Mouse (Mus musculus): ENCODE data around the gene Prpf40b. TPM values are rescaled to one million over a fixed set of nuclear protein-coding genes. Genes with fewer than 3 reads are reported as not detected.
"Not testable (repeated sequence)": the region's sequence is repeated elsewhere in the genome, so short reads cannot be mapped to it uniquely, and the experiment has no call there.

Prpf40b gene
- 111 and 115 TPM in 2 replicates for polyA plus RNA-seq (2015; fragmentation: Nextera tagmentation; extraction: Ambion mirVana)

- Histone ChIP-seq H3K36me3 (no peaks in the 10 kb centered on the region), H3K9me3 (no peaks in the 10 kb centered on the region), H3K4me3 (peak within 1 kb of the TSS; percentile 70), H3K4me2 (replicated peaks) (peak within 1 kb of the TSS; percentile 54), H3K4me1 (peaks cover 23% of the 10 kb centered on the region), H3K27ac (replicated peaks) (peak within 1 kb of the TSS; percentile 90), H3K9ac (replicated peaks) (peak within 1 kb of the TSS; percentile 62), H3K27me3 (no peaks in the 10 kb centered on the region)
- peak; percentile 97 for ATAC-seq (replicated peaks)
- under 1% methylated on average over 55 of the region's 64 CpGs for WGBS
Measured at GRCm38 (mm10) chr15:99294813-99295374, at the start of gene Prpf40b. Prpf40b (plus strand) TSS chr15:99295087.

DNA sequence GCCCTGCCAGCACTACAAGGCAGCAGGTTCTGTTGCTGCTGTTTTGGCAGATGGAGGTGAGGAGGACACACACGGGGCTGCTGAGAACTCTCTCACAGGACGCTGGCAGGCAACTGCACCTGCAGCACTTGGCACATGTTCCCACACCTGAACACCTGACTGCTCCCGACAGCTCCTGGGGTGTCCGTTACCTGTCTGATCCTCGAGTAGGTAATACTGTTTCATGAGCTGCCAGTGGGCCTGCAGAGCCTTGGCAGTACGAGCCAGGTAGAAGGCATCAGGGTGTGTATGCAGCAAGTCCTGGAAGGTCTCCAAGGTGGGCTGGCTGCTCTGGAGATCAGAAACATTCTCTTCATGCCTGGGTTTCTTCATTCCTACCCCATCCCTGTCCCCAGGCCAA lies 48.2 kb upstream of the Prpf40b start:
- peaks cover 11% of the 10 kb centered on the region for H3K4me1 ChIP-seq
- not testable (repeated sequence) for ATAC-seq (replicated peaks); H3K4me2 ChIP-seq (replicated peaks); H3K9ac ChIP-seq (replicated peaks); H3K9me3 ChIP-seq; H3K4me3 ChIP-seq; H3K27me3 ChIP-seq; H3K27ac ChIP-seq (replicated peaks)
- H3K36me3 ChIP-seq: peaks cover 56% of the 10 kb centered on the region
- 86% methylated on average over 6 of the region's 6 CpGs for whole genome bisulfite sequencing

GRCm38 (mm10) chr15:99248972-99249371 lies 45.9 kb upstream of the Prpf40b start:
- H3K27ac ChIP-seq (replicated peaks): no peak overlapping the region
- H3K4me2 ChIP-seq (replicated peaks): no peak overlapping the region
- WGBS: 84% methylated on average over 9 of the region's 9 CpGs
- H3K4me3 ChIP-seq: no peak overlapping the region
- peaks cover 23% of the 10 kb centered on the region for H3K4me1 ChIP-seq
- no peak overlapping the region for H3K9ac ChIP-seq (replicated peaks)
- H3K9me3 ChIP-seq: no peaks in the 10 kb centered on the region
- no peak for ATAC-seq (replicated peaks)
- no peaks in the 10 kb centered on the region for H3K27me3 ChIP-seq
- H3K36me3 ChIP-seq: peaks cover 37% of the 10 kb centered on the region

- no peaks in the 10 kb centered on the region for H3K9me3 ChIP-seq
- H3K9ac ChIP-seq (replicated peaks): no peak overlapping the region
- H3K4me2 ChIP-seq (replicated peaks): no peak overlapping the region
- WGBS: 92% methylated on average over 11 of the region's 11 CpGs
- H3K27me3 ChIP-seq: no peaks in the 10 kb centered on the region
- H3K4me3 ChIP-seq: no peak overlapping the region
- H3K27ac ChIP-seq (replicated peaks): no peak overlapping the region
- peaks cover 28% of the 10 kb centered on the region for H3K36me3 ChIP-seq
- peaks cover 23% of the 10 kb centered on the region for H3K4me1 ChIP-seq
- ATAC-seq (replicated peaks): no peak
Measured at GRCm38 (mm10) chr15:99249938-99250337, 44.9 kb upstream of the Prpf40b start.

GRCm38 (mm10) chr15:99251111-99251510 lies 43.8 kb upstream of the Prpf40b start:
- H3K9ac ChIP-seq (replicated peaks): peak overlapping the region; percentile 58
- H3K4me3 ChIP-seq: peak overlapping the region; percentile 69
- peaks cover 23% of the 10 kb centered on the region for H3K4me1 ChIP-seq
- peaks cover 18% of the 10 kb centered on the region for H3K36me3 ChIP-seq
- not testable (repeated sequence) for H3K27me3 ChIP-seq; H3K27ac ChIP-seq (replicated peaks); ATAC-seq (replicated peaks); H3K9me3 ChIP-seq
- under 1% methylated on average over 15 of the region's 15 CpGs for WGBS
- H3K4me2 ChIP-seq (replicated peaks): peak overlapping the region; percentile 61

- peaks cover 11% of the 10 kb centered on the region for H3K36me3 ChIP-seq
- peak within 1 kb of the TSS; percentile 58 for H3K9ac ChIP-seq (replicated peaks)
- peak; percentile 93 for ATAC-seq (replicated peaks)
- no peaks in the 10 kb centered on the region for H3K27me3 ChIP-seq
- under 1% methylated on average over 52 of the region's 52 CpGs for WGBS
- peak within 1 kb of the TSS; percentile 69 for H3K4me3 ChIP-seq
- peaks cover 23% of the 10 kb centered on the region for H3K4me1 ChIP-seq
- no peaks in the 10 kb centered on the region for H3K9me3 ChIP-seq
- peak within 1 kb of the TSS; percentile 78 for H3K4me2 ChIP-seq (replicated peaks)
- peak within 1 kb of the TSS; percentile 95 for H3K27ac ChIP-seq (replicated peaks)
Measured at GRCm38 (mm10) chr15:99251626-99252380, 43.1 kb upstream of the Prpf40b start, which contains the start of gene Mcrs1. Mcrs1 (minus strand) TSS chr15:99251961.

DNA sequence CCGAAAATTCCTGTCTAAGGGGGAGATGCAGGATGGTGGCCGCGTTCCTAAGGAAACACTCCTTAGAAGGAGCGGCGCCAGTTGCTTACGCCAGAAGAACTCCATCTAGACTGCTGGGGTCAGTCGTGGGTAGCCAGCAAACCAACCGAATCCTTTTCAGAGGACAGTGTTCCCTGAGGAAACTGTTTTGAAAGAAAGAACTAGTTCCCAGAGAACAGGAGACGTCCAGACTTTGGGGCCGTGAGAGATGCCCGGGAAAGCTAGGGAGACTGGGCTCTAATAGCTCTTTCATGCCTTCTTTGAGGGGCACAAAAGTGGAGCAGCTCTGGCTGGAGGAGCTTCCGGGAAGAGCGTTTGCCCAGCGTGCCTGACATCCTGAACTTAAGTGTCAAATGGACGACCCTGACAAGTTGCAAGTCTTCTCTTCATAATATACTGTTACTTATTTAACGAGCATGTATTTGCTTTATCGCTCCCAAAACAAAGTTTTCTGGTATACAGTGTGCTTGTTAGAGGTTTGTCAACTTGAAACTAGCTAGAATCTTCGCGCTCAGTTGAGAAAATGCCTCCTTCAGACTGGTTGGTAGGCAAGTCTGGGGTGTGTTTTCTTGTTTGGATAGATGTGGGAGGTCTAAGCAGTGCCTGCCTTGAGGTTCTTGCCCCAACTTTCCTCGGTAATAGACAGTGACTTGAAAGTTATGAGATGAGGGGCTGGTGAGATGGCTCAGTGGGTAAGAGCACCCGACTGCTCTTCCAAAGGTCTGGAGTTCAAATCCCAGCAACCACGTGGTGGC lies 42.3 kb upstream of the Prpf40b start:
- Histone ChIP-seq H3K4me2 (replicated peaks) (peak overlapping the region; percentile 78), H3K27me3 (no peaks in the 10 kb centered on the region), H3K9me3 (no peaks in the 10 kb centered on the region), H3K4me1 (peaks cover 23% of the 10 kb centered on the region), H3K27ac (replicated peaks) (peak overlapping the region; percentile 95), H3K36me3 (peaks cover 5% of the 10 kb centered on the region; the same call in 1 of the 2 replicates), H3K9ac (replicated peaks) (peak overlapping the region; percentile 58), H3K4me3 (peak overlapping the region; percentile 69)
- no peak; the same call in 1 of the 2 replicates for ATAC-seq (replicated peaks)
- whole genome bisulfite sequencing: 5% methylated on average over 22 of the region's 22 CpGs

DNA sequence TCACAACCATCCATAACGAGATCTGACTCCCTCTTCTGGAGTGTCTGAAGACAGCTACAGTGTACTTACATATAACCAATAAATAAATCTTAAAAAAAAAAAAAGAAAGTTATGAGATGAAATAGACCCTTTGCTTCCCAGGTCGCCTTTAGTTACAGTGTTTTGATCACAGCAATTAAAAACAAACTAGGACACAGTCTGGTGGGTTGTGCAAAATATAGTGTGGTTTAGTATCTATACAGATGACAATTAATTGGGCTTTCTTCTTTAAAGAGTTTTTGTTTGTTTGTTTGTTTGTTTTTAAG lies 41.8 kb upstream of the Prpf40b start:
- peak overlapping the region; percentile 69; the same call in 1 of the 2 replicates for H3K4me3 ChIP-seq
- peak overlapping the region; percentile 78; the same call in 1 of the 2 replicates for H3K4me2 ChIP-seq (replicated peaks)
- H3K9me3 ChIP-seq; ATAC-seq (replicated peaks); H3K9ac ChIP-seq (replicated peaks); H3K36me3 ChIP-seq; H3K27ac ChIP-seq (replicated peaks); H3K27me3 ChIP-seq: not testable (repeated sequence)
- WGBS: 45% methylated on average over 2 of the region's 2 CpGs
- peaks cover 23% of the 10 kb centered on the region for H3K4me1 ChIP-seq

DNA sequence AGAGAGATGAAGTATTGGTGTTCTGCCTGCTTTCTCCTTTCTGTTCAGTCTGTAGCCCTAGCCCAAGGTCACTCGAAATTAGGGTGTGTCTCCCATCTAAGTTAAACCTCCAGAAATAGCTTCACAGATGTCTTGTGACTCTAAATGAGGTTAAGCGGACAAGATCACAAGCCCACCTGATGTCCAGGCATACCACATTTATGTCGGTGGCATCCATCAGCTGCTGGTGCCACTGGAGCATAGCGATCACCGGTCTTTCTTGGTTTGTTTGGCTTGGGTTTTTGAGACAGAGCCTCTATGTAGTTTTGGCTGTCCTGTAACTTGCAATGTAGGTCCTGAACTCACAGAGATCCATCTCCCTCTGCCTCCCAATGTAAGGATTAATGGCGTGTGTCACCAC lies 41.1 kb upstream of the Prpf40b start:
- Histone ChIP-seq H3K9ac (replicated peaks) (no peak overlapping the region), H3K36me3 (no peaks in the 10 kb centered on the region), H3K4me2 (replicated peaks) (no peak overlapping the region), H3K4me1 (peaks cover 23% of the 10 kb centered on the region), H3K27me3 (no peaks in the 10 kb centered on the region), H3K4me3 (no peak overlapping the region), H3K27ac (replicated peaks) (no peak overlapping the region), H3K9me3 (no peaks in the 10 kb centered on the region)
- WGBS: 96% methylated on average over 6 of the region's 6 CpGs
- ATAC-seq (replicated peaks): no peak

GRCm38 (mm10) chr15:99254477-99255005 lies 40.3 kb upstream of the Prpf40b start:
- Histone ChIP-seq H3K36me3 (no peaks in the 10 kb centered on the region), H3K9ac (replicated peaks) (no peak overlapping the region), H3K27me3 (no peaks in the 10 kb centered on the region), H3K27ac (replicated peaks) (no peak overlapping the region), H3K4me3 (no peak overlapping the region), H3K4me1 (peaks cover 27% of the 10 kb centered on the region), H3K9me3 (no peaks in the 10 kb centered on the region), H3K4me2 (replicated peaks) (no peak overlapping the region)
- WGBS: 93% methylated on average over 2 of the region's 2 CpGs
- no peak for ATAC-seq (replicated peaks)

DNA sequence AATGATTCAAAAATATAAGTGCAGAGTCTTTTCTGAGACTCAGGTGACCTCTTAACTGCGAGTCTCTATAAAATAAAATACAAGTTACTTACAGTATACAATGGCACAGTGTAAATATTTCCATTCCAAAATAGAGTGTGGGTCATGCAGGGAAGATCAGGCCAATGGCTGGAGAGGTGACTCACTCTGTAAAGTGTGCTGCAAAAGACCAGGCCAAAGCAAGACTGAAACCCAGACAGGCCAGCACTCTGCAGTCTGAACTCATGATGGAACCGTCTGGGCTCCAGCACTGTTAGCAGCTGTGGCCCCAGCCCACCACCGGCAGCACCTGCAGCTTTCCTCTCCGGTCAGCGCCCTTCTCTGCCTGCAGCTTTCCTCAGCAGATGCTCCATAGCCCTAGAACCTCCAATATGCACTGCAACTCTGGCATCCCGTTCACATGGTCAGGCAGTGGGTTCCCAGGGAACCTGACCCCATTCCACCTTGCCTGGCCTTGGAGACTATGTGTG lies 39.6 kb upstream of the Prpf40b start:
- Histone ChIP-seq H3K4me2 (replicated peaks) (no peak overlapping the region), H3K4me1 (peaks cover 28% of the 10 kb centered on the region), H3K4me3 (no peak overlapping the region), H3K27ac (replicated peaks) (no peak overlapping the region), H3K27me3 (no peaks in the 10 kb centered on the region), H3K9me3 (no peaks in the 10 kb centered on the region), H3K9ac (replicated peaks) (no peak overlapping the region), H3K36me3 (no peaks in the 10 kb centered on the region)
- ATAC-seq (replicated peaks): no peak
- 87% methylated on average over 6 of the region's 6 CpGs for WGBS

Data from forebrain, embryonic 15.5 days (tissue).